Mouse (Mus musculus) liver, adult 2 months (tissue): ENCODE results near the gene Ptprs.

Experiments used
- CTCF ChIP-seq: fragments of 200-500 bp; IDR thresholded peaks from 2 replicates; pipeline ENCODE4 v1.5.1; 2011; ENCODE audit warnings: low read depth, low read length, control low read depth
- POLR2A ChIP-seq: fragments of 200-500 bp; IDR thresholded peaks from 2 replicates; pipeline ENCODE4 v1.6.1; 2011; ENCODE audit warnings: low read length, control low read depth; ENCODE audit not compliant: insufficient read depth; ENCODE audit errors: extremely low read depth

DNA sequence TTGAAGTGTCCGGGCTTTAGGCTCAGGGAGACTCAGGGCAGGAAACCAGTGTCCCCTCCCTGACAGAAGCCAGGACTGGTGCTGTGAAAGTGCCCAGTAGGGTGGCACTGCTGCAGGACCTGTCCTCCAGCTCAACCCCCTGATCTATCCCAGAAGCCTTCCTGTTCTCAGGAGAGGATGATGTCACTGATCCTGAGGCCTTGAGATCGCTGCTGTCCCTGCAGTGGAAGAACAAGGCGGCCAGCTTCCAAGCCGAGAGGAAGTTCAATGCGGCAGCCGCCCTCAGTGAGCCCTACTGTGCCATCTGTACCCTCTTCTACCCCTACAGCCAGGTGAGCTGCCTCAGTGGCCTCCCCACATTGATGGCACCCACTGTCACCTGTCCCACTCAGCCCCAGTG is 80.2 kb downstream of the Ptprs start:
- TF ChIP-seq POLR2A (no peak), CTCF (no peak)
